Mouse (Mus musculus) intestine, embryonic 15.5 days (tissue): ENCODE measurements around the gene Myl10. TPM values are rescaled to one million over a fixed set of nuclear protein-coding genes. Genes with fewer than 3 reads are reported as not detected.

ENCODE experiments used
- ATAC-seq: fragments of 200-750 bp; cut with Nextera tagmentation; 2 replicates; pipeline ENCODE4 v1.8.0; 2017; ENCODE audit warnings: moderate TSS enrichment, moderate library complexity
- H3K27ac ChIP-seq: fragments of 300-500 bp; sonication (generic); 2 replicates; pipeline ENCODE4 v1.5.1; 2015; ENCODE audit warnings: mild to moderate bottlenecking, inconsistent platforms
- H3K27me3 ChIP-seq: fragments of 300-500 bp; sonication (generic); replicated peaks from 2 replicates; pipeline ENCODE4 v1.6.1; 2015; ENCODE audit warnings: inconsistent platforms
- H3K36me3 ChIP-seq: fragments of 300-500 bp; sonication (generic); 2 replicates; pipeline ENCODE4 v1.6.1; 2015; ENCODE audit warnings: inconsistent platforms
- H3K4me1 ChIP-seq: fragments of 300-500 bp; sonication (generic); replicated peaks from 2 replicates; pipeline ENCODE4 v1.6.1; 2015; ENCODE audit warnings: inconsistent platforms
- H3K4me2 ChIP-seq: fragments of 300-500 bp; sonication (generic); replicated peaks from 2 replicates; pipeline ENCODE4 v1.6.1; 2015; ENCODE audit warnings: mild to moderate bottlenecking, inconsistent platforms
- H3K4me3 ChIP-seq: fragments of 300-500 bp; sonication (generic); replicated peaks from 2 replicates; pipeline ENCODE4 v1.5.1; 2015; ENCODE audit warnings: inconsistent platforms
- H3K9ac ChIP-seq: fragments of 300-500 bp; sonication (generic); 2 replicates; pipeline ENCODE4 v1.6.1; 2015; ENCODE audit warnings: inconsistent platforms
- H3K9me3 ChIP-seq: fragments of 300-500 bp; sonication (generic); 2 replicates; pipeline ENCODE4 v1.6.1; 2016; ENCODE audit warnings: inconsistent platforms
- WGBS: fragments of 180-500 bp; shearing (Covaris S2); methylation state at CpG from one replicate; pipeline ENCODE4 v1.1.7; 2015; 5-methylcytosine and 5-hydroxymethylcytosine counted together
- polyA plus RNA-seq: library from polyadenylated mRNA; unstranded; fragments of >200 nt; fragmentation: Nextera tagmentation; extraction: Ambion mirVana; gene quantifications from 2 replicates; pipeline ENCODE4 v1.2.1, GENCODE M21; 2015

Gene Myl10
- polyA plus RNA-seq, 1 experiment from 2014 or later, result not detected

- no peak for ATAC-seq
Observed at GRCm38 (mm10) chr5:136687561-136687960, 5.4 kb upstream of the Myl10 start.

GRCm38 (mm10) chr5:136688841-136689240 is 4.1 kb upstream of the Myl10 start:
- Histone ChIP-seq H3K27me3 (no peaks in the 10 kb centered on the region), H3K27ac (no peak overlapping the region), H3K4me1 (no peaks in the 10 kb centered on the region), H3K4me2 (no peak overlapping the region), H3K9me3 (no peaks in the 10 kb centered on the region), H3K36me3 (no peaks in the 10 kb centered on the region), H3K9ac (no peak overlapping the region), H3K4me3 (no peak overlapping the region)
- no peak for ATAC-seq
- 75% methylated on average over 6 of the region's 6 CpGs for WGBS

More at GRCm38 (mm10) chr5:136687561-136687960, 5.4 kb upstream of the Myl10 start:
- Histone ChIP-seq H3K9me3 (no peaks in the 10 kb centered on the region), H3K4me3 (no peak overlapping the region), H3K4me2 (no peak overlapping the region), H3K27ac (no peak overlapping the region), H3K9ac (no peak overlapping the region), H3K36me3 (no peaks in the 10 kb centered on the region), H3K27me3 (no peaks in the 10 kb centered on the region), H3K4me1 (no peaks in the 10 kb centered on the region)
- WGBS, result 51% methylated on average over 7 of the region's 7 CpGs

- Histone ChIP-seq H3K4me3 (no peak overlapping the region), H3K27ac (no peak overlapping the region), H3K9me3 (no peaks in the 10 kb centered on the region), H3K36me3 (no peaks in the 10 kb centered on the region), H3K4me1 (0 out of 2 replicates have a peak, but pooled peaks cover 3% of the 10 kb centered on the region), H3K4me2 (no peak overlapping the region), H3K27me3 (no peaks in the 10 kb centered on the region), H3K9ac (no peak overlapping the region)
- ATAC-seq, result no peak
- 54% methylated on average over 3 of the region's 3 CpGs for WGBS
Observed at GRCm38 (mm10) chr5:136691170-136691569, 1.8 kb upstream of the Myl10 start.

- no peaks in the 10 kb centered on the region for H3K36me3 ChIP-seq
- no peak for ATAC-seq
- no peaks in the 10 kb centered on the region for H3K27me3 ChIP-seq
- 0 out of 2 replicates have a peak, but pooled peaks cover 3% of the 10 kb centered on the region for H3K4me1 ChIP-seq
- H3K4me2 ChIP-seq, result no peak overlapping the region
- no peaks in the 10 kb centered on the region for H3K9me3 ChIP-seq
- H3K4me3 ChIP-seq, result no peak overlapping the region
- H3K27ac ChIP-seq, result no peak overlapping the region
- WGBS, result 75% methylated on average over 7 of the region's 7 CpGs
- no peak overlapping the region for H3K9ac ChIP-seq
Observed at GRCm38 (mm10) chr5:136693418-136693817, 472 bp downstream of the Myl10 start.

- H3K27ac ChIP-seq, result no peak overlapping the region
- no peak overlapping the region for H3K9ac ChIP-seq
- 54% methylated on average over 6 of the region's 6 CpGs for WGBS
- no peak for ATAC-seq
- H3K36me3 ChIP-seq, result no peaks in the 10 kb centered on the region
- H3K4me3 ChIP-seq, result no peak overlapping the region
- H3K4me2 ChIP-seq, result no peak overlapping the region
- H3K9me3 ChIP-seq, result no peaks in the 10 kb centered on the region
- H3K27me3 ChIP-seq, result no peaks in the 10 kb centered on the region
- 0 out of 2 replicates have a peak, but pooled peaks cover 3% of the 10 kb centered on the region for H3K4me1 ChIP-seq
Observed at GRCm38 (mm10) chr5:136694976-136695375, 2.0 kb downstream of the Myl10 start.

GRCm38 (mm10) chr5:136696516-136696915 is 3.6 kb downstream of the Myl10 start:
- Histone ChIP-seq H3K4me3 (no peak overlapping the region), H3K4me1 (0 out of 2 replicates have a peak, but pooled peaks cover 3% of the 10 kb centered on the region), H3K9ac (no peak overlapping the region), H3K27ac (no peak overlapping the region), H3K27me3 (no peaks in the 10 kb centered on the region), H3K9me3 (no peaks in the 10 kb centered on the region), H3K36me3 (no peaks in the 10 kb centered on the region), H3K4me2 (no peak overlapping the region)
- ATAC-seq, result peak; percentile 48; the same call in 1 of the 2 replicates
- WGBS, result 68% methylated on average over 5 of the region's 5 CpGs

GRCm38 (mm10) chr5:136697618-136698017 is 4.7 kb downstream of the Myl10 start:
- no peak overlapping the region for H3K4me2 ChIP-seq
- H3K36me3 ChIP-seq, result no peaks in the 10 kb centered on the region
- H3K9ac ChIP-seq, result no peak overlapping the region
- 0 out of 2 replicates have a peak, but pooled peaks cover 3% of the 10 kb centered on the region for H3K4me1 ChIP-seq
- H3K9me3 ChIP-seq, result no peaks in the 10 kb centered on the region
- no peak for ATAC-seq
- no peaks in the 10 kb centered on the region for H3K27me3 ChIP-seq
- WGBS, result 79% methylated on average over 9 of the region's 9 CpGs
- H3K4me3 ChIP-seq, result no peak overlapping the region
- H3K27ac ChIP-seq, result no peak overlapping the region

GRCm38 (mm10) chr5:136702159-136702725 is 9.3 kb downstream of the Myl10 start:
- WGBS, result 40% methylated on average over 3 of the region's 3 CpGs
- peak overlapping the region; percentile 71; the same call in 1 of the 2 replicates for H3K27ac ChIP-seq
- no peaks in the 10 kb centered on the region for H3K9me3 ChIP-seq
- peak overlapping the region; percentile 24; the same call in 1 of the 2 replicates for H3K4me2 ChIP-seq
- ATAC-seq, result peak; percentile 92
- no peak overlapping the region for H3K9ac ChIP-seq
- no peak overlapping the region for H3K4me3 ChIP-seq
- no peaks in the 10 kb centered on the region for H3K36me3 ChIP-seq
- no peaks in the 10 kb centered on the region for H3K4me1 ChIP-seq
- no peaks in the 10 kb centered on the region for H3K27me3 ChIP-seq

GRCm38 (mm10) chr5:136703751-136704150 is 10.8 kb downstream of the Myl10 start:
- Histone ChIP-seq H3K9ac (no peak overlapping the region), H3K4me3 (no peak overlapping the region), H3K27me3 (no peaks in the 10 kb centered on the region), H3K36me3 (no peaks in the 10 kb centered on the region), H3K4me2 (no peak overlapping the region), H3K4me1 (no peaks in the 10 kb centered on the region), H3K27ac (no peak overlapping the region), H3K9me3 (no peaks in the 10 kb centered on the region)
- no peak for ATAC-seq
- WGBS, result 49% methylated on average over 3 of the region's 3 CpGs

GRCm38 (mm10) chr5:136704151-136704550 is 11.2 kb downstream of the Myl10 start:
- no peak overlapping the region for H3K27ac ChIP-seq
- no peaks in the 10 kb centered on the region for H3K27me3 ChIP-seq
- H3K9me3 ChIP-seq, result no peaks in the 10 kb centered on the region
- H3K9ac ChIP-seq, result no peak overlapping the region
- no peak for ATAC-seq
- no peak overlapping the region for H3K4me3 ChIP-seq
- H3K4me2 ChIP-seq, result no peak overlapping the region
- WGBS, result 70% methylated on average over 8 of the region's 8 CpGs
- H3K36me3 ChIP-seq, result no peaks in the 10 kb centered on the region
- no peaks in the 10 kb centered on the region for H3K4me1 ChIP-seq

GRCm38 (mm10) chr5:136705532-136705931 is 12.6 kb downstream of the Myl10 start:
- Histone ChIP-seq H3K9ac (no peak overlapping the region), H3K36me3 (no peaks in the 10 kb centered on the region), H3K27me3 (no peaks in the 10 kb centered on the region), H3K4me2 (no peak overlapping the region), H3K27ac (no peak overlapping the region), H3K4me3 (no peak overlapping the region), H3K9me3 (no peaks in the 10 kb centered on the region), H3K4me1 (no peaks in the 10 kb centered on the region)
- WGBS, result 95% methylated on average over 3 of the region's 3 CpGs
- ATAC-seq, result no peak

- Histone ChIP-seq H3K9ac (no peak overlapping the region), H3K27ac (no peak overlapping the region), H3K4me2 (no peak overlapping the region), H3K9me3 (no peaks in the 10 kb centered on the region), H3K4me1 (0 out of 2 replicates have a peak, but pooled peaks cover 4% of the 10 kb centered on the region), H3K4me3 (no peak overlapping the region), H3K27me3 (no peaks in the 10 kb centered on the region), H3K36me3 (no peaks in the 10 kb centered on the region)
- 0 out of 2 replicates have a peak, but pooled peaks have one; percentile 21 for ATAC-seq
- 0% methylated on average over 9 of the region's 9 CpGs for WGBS
Observed at GRCm38 (mm10) chr5:136706803-136707202, 13.9 kb downstream of the Myl10 start.

- Histone ChIP-seq H3K9ac (no peak overlapping the region), H3K27me3 (no peaks in the 10 kb centered on the region), H3K4me3 (no peak overlapping the region), H3K9me3 (no peaks in the 10 kb centered on the region), H3K36me3 (no peaks in the 10 kb centered on the region), H3K4me1 (0 out of 2 replicates have a peak, but pooled peaks cover 4% of the 10 kb centered on the region), H3K27ac (no peak overlapping the region), H3K4me2 (no peak overlapping the region)
- ATAC-seq, result no peak
- 75% methylated on average over 12 of the region's 12 CpGs for WGBS
Observed at GRCm38 (mm10) chr5:136708116-136708515, 15.2 kb downstream of the Myl10 start.
